Mouse (Mus musculus): ENCODE measurements at regions not wholly inside any gene's neighbourhood (a gene's known extent, or its start where the extent isn't known, plus 50 kb on each side); places are given as distances from the start of the nearest gene placed in this dataset.

- DNase-seq (ENCODE audit: low read depth, low spot score): no peak
- WGBS: 49% methylated on average over 8 of the region's 8 CpGs
Observed at GRCm38 (mm10) chr10:8077904-8078811, 122.1 kb upstream of the Tab2 start.

GRCm38 (mm10) chr10:8072463-8072862 lies 116.4 kb upstream of the Tab2 start:
- no peak for DNase-seq (ENCODE audit: low read depth, low spot score)

DNA sequence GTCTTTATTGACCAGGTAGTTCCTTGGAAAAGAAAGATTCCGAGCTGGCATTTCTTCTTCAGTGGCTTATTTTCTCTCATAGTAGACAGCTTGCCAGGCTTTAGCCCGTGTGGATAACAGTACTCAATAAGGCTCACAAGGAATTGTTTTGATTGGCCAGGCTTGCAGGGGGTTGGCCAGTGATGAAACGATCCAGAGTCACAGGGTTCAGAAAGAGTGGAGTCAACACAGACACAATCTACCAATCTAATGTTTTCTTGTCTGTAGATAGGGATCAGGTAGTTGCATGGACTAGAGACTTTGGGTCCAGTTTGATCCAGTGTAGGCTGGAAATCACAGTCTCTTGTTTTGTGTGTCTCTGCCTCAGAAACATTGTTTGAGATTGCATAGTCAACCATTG lies 115.8 kb upstream of the Tab2 start:
- WGBS: 72% methylated on average over 3 of the region's 3 CpGs

More at GRCm38 (mm10) chr10:8072463-8072862, 116.4 kb upstream of the Tab2 start:
- WGBS: 69% methylated on average over 1 of the region's 1 CpGs

DNA sequence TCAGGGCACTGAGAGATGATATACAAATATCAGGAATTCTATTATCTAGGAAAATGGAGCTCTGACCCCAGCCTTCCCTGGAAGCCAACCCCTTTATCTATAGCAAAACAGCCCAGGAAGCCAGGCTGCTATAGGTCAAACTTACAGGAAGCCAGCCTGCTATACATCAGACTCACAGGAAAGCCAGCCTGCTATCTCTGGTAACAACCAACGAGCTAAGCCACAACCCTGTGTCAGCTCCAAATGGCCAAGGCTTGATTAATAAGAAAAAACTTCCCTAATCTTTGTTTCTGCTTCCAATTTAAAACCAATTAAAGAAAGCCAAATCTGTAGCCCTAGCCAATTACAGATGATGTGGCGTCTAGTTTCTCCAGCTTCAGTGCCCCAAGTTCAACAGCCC lies 114.4 kb upstream of the Tab2 start:
- no peak for DNase-seq (ENCODE audit: low read depth, low spot score)
- 62% methylated on average over 2 of the region's 2 CpGs for WGBS

More for the DNA sequence above, 115.8 kb upstream of the Tab2 start:
- no peak for DNase-seq (ENCODE audit: low read depth, low spot score)

DNA sequence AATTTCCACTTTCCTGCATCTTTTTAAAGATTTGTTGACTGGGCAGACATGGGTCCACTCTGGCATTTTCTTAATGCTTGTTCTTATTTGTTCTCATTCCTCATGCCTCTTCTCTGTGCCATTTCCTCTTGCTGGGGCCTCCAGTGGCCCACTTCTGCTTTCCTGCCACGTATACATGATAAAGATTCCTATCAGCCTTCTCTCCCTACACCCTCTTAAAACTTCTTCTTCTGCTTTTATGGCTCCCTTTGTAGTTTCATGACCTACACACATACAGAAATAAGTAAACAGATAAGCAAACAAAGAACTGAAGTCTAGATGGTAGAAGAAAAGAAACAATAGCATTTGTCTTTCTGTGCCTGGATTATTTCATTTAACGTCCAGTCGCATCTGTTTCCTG lies 110.9 kb upstream of the Tab2 start:
- 39% methylated on average over 3 of the region's 3 CpGs for WGBS
- no peak for DNase-seq (ENCODE audit: low read depth, low spot score)

DNA sequence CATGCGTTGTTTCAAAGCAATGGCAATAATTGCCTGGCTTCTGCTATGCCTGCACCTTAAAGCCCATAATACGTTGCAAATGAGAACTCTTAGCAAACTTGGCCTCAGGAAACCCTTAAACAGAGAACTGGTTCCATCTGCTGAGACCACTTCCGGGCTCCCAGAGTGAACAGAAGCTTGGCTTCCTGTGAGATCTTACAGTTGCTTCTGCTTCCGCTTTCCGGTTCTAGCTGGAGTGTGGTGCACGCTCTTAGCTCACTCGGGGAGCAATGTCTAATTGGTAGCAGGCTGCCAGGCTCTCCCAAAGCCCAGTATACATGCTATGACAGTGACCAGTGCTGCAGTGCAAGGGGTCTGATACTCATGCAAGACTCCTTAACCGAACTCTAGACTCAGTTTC lies 109.7 kb upstream of the Tab2 start:
- 51% methylated on average over 8 of the region's 8 CpGs for WGBS
- no peak for DNase-seq (ENCODE audit: low read depth, low spot score)

- WGBS: 91% methylated on average over 2 of the region's 2 CpGs
- DNase-seq (ENCODE audit: low read depth, low spot score): no peak
Observed at GRCm38 (mm10) chr10:8064281-8064680, 108.3 kb upstream of the Tab2 start.

GRCm38 (mm10) chr10:8063458-8064090 lies 107.5 kb upstream of the Tab2 start:
- no peak for DNase-seq (ENCODE audit: low read depth, low spot score)

GRCm38 (mm10) chr10:8060987-8061386 lies 105.0 kb upstream of the Tab2 start:
- DNase-seq (ENCODE audit: low read depth, low spot score): no peak

More at GRCm38 (mm10) chr10:8063458-8064090, 107.5 kb upstream of the Tab2 start:
- WGBS: 75% methylated on average over 5 of the region's 5 CpGs

GRCm38 (mm10) chr10:8059769-8060168 lies 103.7 kb upstream of the Tab2 start:
- 78% methylated on average over 1 of the region's 1 CpGs for WGBS
- DNase-seq (ENCODE audit: low read depth, low spot score): no peak

DNA sequence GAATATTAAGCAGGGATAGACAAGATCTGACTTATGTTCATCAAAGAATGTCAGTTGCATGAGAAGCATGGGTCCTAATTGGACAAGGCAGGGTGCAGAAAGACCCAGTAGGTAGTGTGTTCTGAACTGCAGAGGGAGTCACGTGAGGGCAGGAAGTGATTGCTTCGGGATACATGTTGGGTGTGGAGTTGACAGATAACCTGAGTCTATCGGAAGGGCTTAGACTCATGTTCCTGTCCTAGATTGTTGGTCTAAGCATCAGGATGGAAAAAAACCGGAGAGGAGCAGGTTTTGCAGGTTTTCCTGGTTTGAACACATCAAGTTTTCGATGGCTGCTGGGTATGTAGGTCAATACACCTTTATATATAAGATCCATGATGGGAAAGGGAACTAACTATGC lies 101.8 kb upstream of the Tab2 start:
- WGBS: 39% methylated on average over 5 of the region's 5 CpGs
- no peak for DNase-seq (ENCODE audit: low read depth, low spot score)

- DNase-seq (ENCODE audit: low read depth, low spot score): no peak
- WGBS: 74% methylated on average over 6 of the region's 6 CpGs
Observed at GRCm38 (mm10) chr10:8055293-8055692, 99.3 kb upstream of the Tab2 start.

- peak; percentile 39 for DNase-seq (ENCODE audit: low read depth, low spot score)
- 64% methylated on average over 3 of the region's 3 CpGs for WGBS
Observed at GRCm38 (mm10) chr10:8043416-8044163, 87.6 kb upstream of the Tab2 start.

DNA sequence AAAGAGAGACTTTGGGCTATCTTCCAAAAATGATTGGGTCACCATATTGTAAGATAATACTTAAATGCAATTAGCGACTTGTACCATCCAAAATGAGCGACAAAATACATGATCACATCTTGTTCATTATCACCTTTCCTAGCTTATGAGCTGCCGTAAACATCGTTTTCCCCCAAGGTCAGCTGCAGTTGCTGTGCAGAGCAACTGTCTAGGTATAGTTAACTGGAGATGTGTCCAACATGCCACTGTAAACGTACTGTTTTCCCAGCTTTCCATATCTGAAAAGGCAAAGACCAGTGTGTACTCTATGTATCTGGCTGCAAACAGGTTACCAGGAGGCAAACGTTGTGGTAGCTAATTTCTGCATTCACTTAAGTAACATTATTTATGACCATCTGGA lies 86.3 kb upstream of the Tab2 start:
- no peak for DNase-seq (ENCODE audit: low read depth, low spot score)
- WGBS: 88% methylated on average over 6 of the region's 6 CpGs

- no peak for DNase-seq (ENCODE audit: low read depth, low spot score)
- 89% methylated on average over 8 of the region's 8 CpGs for WGBS
Observed at GRCm38 (mm10) chr10:8041790-8042189, 85.8 kb upstream of the Tab2 start.

GRCm38 (mm10) chr10:8037986-8038631 lies 82.1 kb upstream of the Tab2 start:
- DNase-seq (ENCODE audit: low read depth, low spot score): no peak
- WGBS: 47% methylated on average over 5 of the region's 5 CpGs

DNA sequence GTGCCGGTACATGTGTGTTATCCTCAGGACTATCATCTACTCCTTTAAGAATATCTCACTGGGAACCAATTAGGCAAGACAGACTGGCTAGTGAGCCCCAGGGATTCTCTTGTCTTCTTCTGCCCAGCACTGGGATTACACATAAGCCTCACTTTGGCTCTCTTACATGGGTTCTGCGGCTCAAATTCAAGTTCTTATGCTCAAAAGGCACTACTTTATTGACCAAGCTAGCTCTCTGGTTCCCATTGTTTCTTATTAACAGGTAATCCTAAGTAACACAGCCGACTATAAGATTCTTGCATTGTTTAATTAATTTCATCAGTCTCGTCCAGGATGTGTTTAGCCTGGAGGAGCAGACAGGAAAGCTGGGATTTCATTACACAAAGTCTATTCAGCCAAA lies 80.3 kb upstream of the Tab2 start:
- WGBS: 84% methylated on average over 4 of the region's 4 CpGs
- DNase-seq (ENCODE audit: low read depth, low spot score): no peak

- WGBS: 67% methylated on average over 1 of the region's 1 CpGs
- no peak for DNase-seq (ENCODE audit: low read depth, low spot score)
Observed at GRCm38 (mm10) chr10:8035310-8035709, 79.3 kb upstream of the Tab2 start.

DNA sequence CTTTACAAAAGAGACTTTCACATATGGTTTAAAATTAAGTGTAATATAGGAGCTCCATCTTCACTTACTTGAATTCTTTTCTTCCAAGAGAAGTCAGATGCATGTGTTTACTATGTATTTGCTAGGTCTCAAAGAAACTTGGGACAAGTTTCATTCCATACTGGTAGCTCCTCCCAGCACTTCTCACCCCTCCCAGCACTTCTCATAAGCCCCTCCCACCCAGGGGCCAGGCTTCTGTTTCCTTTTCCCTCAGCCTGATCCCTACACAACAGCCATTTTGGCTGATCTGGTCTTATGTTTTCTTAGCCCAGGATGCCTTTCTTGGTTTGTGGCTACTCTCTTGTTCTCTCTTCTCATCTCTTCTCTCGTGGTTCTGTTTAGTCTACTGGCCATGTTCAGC lies 76.2 kb upstream of the Tab2 start:
- no peak for DNase-seq (ENCODE audit: low read depth, low spot score)
- WGBS: 70% methylated on average over 1 of the region's 1 CpGs

DNA sequence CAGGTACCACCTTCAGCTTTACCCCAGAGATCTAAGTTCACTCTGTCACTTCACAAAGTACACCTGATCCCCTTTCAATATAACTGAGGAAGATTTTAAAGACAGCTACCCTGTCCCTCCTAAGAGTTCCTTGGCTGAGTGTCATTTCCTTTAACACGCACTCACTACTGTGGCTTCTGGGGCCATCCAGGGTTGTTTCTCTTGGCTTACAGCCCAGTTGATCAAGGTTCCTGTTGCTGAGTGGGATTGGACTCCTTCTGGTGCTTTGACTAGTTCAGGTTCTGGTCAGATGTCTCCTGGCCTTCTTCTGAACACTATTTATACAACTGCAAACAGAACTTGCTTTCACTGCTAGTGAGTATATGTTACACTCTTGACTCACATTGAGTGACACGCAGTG lies 72.8 kb upstream of the Tab2 start:
- WGBS: 24% methylated on average over 2 of the region's 2 CpGs
- DNase-seq (ENCODE audit: low read depth, low spot score): peak; percentile 53
